Mouse (Mus musculus) adrenal gland, adult 8-10 months (tissue): ENCODE data around the gene Stat5a. TPM values are rescaled to one million over a fixed set of nuclear protein-coding genes. Genes with fewer than 3 reads are reported as not detected.

Source experiments
- DNase-seq: peaks from one replicate; pipeline ENCODE4 v3.0.0; 2022
- total RNA-seq, 4 experiments: library from RNA; stranded (reverse); gene quantifications; 2 replicates each; pipeline ENCODE4 v1.2.4; 2022

Stat5a gene
- total RNA-seq, 4 experiments from 2014 or later = 30.6 to 60.4 (median 41.2) TPM

DNA sequence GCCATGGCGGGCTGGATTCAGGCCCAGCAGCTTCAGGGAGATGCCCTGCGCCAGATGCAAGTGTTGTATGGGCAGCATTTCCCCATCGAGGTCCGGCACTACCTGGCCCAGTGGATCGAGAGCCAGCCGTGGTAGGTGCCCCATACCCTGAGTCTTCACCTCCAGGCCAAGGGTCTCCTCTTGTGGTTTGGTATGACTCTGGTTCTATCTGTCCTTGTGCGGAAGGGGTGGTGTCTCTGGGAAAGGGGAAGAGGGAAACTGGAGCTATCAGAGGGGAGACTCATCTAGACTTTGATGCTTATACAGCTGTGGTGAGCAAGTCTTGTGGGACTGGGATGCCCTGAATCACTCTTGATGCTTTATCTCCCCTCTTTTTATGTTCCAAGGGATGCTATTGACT lies 2.2 kb downstream of the Stat5a start:
- DNase-seq = no peak

DNA sequence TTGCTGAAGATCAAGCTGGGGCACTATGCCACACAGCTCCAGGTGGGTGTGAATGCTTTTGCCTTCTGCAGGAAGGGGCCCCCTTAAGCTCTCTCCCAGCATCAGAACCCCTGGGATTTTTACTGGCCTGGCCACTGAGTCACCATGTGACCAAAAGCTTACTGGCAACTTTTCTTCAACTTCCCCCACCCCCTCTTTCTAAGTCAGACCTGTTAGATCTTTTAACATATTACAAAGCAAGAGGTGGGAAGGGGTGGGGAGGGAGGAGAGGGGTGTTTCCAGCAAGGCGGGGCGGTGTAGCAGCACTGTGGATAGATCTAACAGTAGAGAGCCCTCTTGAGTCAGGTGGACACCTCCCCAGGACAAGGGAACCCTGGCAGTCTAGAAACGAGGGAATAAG lies 2.7 kb downstream of the Stat5a start:
- DNase-seq = no peak

DNA sequence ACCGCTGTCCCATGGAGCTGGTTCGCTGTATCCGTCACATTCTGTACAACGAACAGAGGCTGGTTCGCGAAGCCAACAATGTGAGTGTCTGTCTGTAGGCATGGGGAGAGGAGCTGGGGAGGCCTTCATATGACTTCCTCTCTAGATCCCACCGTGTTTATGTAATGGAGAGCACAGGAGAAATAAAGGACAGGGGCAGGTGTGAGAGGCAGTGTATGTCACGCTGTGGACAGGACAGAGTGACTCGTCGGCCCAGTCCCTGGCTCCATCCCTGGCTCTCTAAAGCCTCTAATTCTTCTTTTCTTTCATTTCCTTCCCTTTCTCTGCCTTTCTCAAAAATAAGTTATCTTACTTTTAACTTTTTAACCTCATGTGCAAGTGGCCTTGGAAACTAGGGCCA lies 4.0 kb downstream of the Stat5a start:
- no peak for DNase-seq

DNA sequence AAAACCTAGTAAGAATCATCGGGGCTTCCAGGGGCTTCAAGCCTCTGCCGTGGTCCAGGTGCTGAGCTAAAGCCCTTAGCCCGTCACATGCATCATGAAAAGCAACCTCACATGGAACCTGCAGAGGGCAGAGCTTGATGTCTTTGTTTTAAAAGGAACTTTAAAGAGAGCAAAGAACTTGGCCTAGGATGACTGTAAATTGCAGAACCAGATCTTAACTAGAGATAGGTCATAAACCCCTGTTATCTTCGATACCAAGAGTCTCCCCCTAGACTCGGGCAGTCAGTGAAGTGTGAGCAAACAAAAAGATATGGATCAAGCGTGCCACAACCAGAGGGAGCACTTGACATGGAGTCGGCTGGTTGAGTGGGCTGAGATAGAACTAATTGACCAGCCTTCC lies 6.5 kb downstream of the Stat5a start:
- DNase-seq = no peak

DNA sequence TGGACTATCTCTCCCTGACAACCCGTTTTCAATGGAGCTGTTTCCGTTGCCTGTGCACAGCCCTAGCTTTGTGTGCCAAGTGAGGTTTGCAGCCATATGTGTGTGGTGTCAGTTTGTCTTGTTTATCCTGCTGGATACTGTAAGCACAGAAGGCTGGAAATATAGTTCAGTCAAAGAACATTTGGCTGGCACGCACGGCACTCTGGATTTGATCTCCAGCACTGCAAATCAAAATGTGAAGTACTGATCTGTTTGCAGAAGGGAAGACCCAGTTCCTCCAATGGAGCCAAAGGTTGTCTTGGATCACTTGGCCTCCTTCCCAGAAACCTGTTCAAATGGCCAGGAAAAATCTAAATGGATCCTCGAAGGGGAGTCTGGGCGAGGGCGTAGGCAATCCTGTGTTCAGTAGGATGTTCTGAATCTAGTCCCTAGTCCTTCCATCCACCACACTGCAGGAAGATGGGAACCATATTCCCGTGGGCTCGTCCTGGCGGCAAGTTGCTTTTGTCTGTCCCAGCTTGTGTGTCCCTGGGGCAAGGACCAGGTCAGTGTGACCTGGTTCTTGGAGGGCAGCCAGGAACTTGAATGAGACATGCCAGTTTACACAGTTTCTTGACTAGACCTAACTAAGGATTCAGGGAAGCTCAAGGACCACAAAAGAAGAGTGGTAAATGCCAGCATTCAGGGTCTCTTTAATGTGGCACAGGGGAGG lies 11.3 kb downstream of the Stat5a start:
- peak; percentile 54 for DNase-seq

DNA sequence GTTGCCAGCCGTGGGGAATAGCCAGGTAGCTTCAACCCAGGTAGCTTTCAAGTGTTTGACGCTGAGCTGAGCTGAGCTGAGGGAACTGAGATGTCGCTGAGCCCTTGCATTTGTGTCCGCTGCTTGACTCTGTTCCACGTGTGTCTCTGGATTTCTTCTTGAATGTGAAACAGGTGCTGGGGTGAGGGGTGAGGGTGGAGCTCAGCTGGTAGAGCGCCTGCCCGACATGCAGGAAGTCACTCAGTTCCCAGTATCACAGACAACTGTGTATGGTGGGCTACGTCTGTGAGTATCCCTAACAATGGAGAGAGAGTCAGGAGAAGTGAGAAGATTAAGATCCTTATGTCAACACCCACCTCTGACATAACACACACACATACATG lies 11.8 kb downstream of the Stat5a start:
- DNase-seq = no peak

DNA sequence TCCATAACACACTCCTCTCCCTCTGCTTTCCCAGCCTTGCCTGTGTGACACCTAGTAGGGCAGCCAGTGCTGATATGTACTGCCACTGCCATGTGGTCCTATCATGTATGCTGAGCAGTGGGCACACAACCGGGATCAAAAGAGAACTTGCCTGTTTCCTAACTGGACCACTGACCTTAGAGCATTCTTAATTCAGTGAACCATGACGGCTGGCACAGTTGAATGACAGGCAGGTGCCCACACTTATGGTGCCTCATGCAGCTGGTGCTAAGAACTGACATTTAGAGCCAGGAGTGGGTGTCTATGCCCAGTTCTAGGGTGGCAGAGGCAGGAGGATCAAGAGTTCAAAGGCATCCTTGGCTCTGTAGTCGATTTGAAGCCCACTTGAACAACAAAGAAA lies 16.6 kb downstream of the Stat5a start:
- no peak for DNase-seq

DNA sequence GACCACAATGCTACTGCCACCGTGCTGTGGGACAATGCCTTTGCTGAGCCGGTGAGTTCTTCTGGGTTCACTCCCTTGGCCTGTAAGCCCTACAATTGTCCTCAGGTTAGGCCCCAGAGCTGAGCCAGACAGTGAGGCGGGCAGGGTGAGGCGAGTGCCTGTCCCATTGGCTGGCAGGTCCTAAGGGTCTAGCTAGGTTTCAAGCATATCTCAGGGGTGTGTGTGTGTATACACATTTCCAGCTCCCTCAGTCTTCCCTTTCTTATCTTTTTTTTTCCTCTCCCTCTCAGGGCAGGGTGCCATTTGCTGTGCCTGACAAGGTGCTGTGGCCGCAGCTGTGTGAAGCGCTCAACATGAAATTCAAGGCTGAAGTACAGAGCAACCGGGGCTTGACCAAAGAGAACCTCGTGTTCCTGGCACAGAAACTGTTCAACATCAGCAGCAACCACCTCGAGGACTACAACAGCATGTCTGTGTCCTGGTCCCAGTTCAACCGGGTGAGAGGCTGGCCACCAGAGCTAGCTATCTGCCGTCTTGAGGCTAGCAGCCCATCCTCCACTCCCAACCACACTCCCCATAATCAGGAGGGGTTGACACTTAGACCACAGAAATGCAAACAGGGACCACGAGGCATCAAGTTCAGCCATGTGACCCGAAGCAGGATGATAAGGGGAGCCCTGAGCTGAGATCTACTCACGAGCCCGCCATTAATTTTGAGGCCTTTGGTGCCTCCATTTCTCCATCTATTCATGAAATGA lies 20.3 kb downstream of the Stat5a start:
- no peak for DNase-seq

DNA sequence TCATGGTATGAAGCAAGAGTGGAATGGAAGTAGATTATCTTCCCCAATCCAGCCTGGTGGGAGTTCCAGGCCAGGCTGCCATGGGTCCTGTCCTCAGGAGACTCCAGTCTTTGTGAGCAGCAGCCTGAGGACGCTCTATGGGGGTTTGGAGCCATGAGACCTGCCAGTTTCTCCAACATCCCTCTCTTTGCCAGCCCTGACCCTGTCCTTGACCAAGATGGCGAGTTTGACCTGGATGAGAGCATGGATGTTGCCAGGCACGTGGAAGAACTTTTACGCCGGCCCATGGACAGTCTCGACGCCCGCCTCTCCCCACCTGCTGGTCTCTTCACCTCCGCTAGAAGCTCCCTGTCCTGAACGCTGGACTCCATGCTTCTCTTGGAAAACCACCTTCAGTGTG lies 24.5 kb downstream of the Stat5a start:
- DNase-seq = no peak

DNA sequence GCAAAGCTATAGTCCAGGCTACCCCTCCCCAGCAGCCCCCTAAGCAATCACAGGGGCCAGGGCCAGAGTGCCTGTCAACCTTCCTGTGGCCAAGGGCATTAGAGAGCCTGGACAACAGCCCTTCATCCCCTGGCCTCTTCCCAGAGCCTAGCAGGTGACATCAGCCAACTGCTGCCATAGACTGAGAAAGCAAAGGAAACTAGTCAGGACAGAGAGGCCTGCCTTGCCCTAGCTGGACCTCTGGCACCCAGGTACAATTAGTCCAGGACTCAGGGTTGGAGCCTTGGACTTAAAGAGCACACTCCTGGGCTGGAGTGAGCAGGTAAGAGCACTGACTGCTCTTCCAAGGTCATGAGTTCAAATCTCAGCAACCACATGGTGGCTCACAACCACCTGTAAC lies 26.3 kb downstream of the Stat5a start:
- DNase-seq = no peak

DNA sequence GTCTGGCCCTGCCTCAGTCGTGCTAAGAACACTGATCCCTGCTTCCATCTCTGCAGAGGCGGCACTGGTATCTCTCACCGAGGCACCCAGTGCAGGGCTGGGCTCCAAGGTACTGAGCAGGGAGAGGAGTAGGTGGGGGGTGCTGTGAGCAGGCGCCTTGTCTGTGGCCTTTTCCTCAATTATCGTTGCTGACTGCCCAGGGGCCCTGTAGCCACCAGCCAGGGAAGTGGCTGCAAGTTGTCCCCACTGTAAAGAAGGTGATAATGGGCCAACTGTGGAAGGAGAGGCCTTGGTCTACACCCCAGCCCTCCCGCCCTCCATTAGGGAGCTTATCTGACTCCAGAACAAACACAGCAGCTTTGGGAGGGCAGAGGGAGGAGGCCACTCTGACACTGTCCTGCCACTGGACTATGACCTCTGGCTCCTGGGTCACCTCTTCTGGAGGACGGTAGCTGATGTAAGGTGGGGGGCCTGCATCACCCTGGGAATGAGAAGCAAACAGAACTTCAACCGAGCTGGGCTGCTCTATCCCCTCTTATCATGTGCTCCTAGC lies 27.1 kb downstream of the Stat5a start:
- DNase-seq = no peak

DNA sequence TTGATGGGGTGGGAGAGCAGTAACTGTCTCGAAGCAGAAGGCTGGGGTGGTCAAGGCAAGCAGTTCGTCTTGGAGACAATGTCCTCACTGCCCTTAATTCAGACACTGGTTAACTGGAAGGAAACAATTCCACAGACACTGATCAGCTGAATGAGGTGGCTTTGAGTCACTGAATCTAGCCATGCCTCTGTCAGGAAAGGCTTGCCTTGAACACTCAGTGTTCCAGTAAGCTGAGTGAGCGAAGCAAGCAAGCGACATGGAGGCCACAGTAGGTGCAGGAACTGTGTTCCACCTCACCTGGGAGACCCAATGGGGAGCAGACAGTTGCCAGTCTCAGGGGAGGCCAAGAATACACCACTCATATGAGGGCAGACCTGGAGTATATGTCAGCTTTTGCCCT lies 28.1 kb downstream of the Stat5a start:
- DNase-seq = no peak

DNA sequence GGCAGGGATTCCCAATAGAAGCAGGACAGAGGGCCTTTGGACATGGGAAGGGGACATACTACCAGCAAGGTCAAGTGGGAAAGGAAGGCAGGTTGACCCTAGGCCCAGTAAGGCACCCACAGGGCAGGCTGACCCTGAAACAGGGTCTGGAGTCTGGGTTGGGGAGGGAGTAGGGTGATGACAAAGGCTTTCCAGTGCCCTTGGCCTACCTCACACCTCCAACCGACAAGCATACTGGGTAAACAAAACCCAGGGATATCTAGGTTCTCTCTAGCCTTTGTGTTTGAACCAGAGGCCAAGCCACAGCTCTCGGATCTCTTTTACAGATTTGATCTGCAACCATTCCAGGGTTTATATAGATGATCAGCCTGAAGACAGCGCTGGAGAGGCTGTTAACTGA lies 28.6 kb downstream of the Stat5a start:
- peak; percentile 69 for DNase-seq

DNA sequence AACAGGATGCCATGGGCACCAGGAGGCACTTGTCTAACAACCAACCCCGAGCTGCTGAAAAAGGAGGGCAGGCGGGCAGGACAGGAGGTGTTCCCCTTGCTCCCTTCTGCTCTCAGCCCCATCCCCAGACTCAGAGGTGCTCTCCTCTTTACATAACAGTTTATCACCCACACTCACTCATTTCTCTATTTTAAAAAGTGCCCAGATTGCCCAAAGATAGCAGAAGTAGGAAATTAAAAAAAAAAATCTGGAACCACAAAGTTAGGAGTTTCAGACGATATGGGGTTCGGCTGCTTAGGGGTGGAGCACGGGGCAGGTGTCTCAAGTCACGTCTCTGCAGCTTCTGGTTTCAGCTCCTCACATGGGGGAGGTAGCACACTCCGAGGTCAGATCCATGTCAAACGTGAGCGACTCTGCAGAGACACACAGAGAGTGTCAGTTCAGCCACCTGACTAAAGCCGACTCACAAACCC lies 29.2 kb downstream of the Stat5a start:
- no peak for DNase-seq

DNA sequence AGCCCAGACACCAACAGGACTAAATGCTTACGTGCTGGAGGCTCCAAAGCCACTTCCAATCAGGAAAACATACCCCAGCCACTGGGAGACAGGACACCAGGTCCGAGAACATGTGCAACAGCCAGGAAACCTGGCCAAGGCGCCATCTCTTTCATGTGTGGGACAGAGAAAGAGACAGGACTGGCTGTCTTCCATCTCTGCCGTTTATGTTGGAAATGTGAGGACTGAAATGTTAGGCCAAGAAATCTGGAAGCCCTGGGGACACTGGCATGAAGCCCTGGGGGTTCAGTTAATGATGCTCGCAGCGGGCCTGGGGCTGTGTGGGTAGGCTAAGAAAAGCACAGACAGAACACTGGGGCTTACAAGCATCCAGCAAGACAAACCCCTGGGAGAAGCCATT lies 31.3 kb downstream of the Stat5a start:
- no peak for DNase-seq

DNA sequence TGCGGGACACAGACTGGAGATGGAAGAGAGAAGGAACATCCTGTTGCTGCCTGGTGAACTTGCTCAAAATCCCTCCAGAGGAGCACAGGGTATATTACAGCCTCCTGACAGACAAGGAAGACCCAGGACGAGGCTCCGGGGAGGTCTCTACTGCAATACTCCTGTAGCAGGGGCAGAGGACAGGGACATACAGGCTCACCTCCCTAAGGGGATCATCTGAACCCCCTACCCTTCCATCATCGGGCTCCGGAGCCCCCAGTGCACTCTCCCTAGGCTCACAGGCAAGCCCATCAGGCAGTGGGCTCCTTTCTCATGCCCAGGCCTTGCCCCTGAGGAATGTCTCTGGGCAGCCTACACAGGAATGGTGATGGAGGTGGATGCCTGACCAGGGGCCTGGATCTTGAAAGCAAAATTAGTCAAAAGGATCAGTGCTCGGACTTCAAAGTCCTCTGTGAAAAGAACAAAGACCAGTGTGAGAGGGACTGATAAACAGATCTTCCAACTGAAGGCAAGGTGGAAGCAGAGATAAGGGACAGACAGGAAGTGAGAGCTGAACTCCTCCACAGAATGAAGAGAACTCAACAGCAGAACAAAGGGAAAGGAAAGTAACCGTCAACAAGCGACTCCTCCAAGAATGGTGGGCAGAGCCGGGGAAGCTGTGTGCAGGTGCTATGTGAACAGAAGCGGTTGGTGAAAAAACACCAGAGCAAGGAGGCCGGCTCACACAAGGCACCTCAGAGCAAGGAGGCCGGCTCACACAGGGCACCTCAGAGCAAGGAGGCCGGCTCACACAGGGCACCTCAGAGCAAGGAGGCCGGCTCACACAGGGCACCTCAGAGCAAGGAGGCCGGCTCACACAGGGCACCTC lies 32.3 kb downstream of the Stat5a start:
- no peak for DNase-seq

DNA sequence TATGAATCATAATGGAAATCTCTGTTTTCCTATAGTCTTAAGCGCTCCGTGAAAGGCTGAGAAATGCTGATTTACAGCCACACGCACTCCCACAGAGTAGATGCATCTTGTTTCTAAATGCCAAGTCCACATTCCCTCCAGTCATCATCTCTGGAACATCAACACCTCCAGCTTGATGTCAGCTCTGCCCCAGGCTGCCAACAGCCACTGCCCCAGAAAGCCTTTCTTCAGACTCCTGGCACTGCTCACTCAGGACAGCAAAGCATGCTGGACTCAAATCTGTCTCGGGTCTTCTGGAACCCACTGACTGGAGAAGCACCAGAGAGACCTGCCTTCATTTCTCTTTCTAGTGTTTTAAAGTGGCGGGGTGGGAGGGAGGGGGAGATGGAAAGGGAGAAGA lies 33.3 kb downstream of the Stat5a start:
- DNase-seq = no peak

DNA sequence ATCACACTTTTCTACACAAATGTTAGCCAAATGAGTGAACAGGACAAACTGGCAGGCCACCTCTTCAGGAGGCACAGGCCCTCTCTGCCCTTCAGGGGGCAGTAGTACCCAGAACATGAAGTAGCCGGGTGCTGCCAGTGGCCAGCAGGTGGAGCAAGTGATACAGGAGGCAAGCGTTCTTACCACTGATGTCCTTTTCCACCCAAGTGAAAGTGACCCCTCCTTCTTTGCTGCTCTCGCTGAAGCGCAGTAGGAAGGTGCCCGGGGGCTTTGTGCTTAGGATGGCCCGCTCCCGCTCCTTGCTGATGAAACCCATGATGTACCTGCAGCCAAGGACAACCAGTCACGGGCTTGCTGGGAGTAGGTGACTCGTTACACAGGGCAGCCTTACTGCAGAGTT lies 34.3 kb downstream of the Stat5a start:
- DNase-seq = peak; percentile 86

DNA sequence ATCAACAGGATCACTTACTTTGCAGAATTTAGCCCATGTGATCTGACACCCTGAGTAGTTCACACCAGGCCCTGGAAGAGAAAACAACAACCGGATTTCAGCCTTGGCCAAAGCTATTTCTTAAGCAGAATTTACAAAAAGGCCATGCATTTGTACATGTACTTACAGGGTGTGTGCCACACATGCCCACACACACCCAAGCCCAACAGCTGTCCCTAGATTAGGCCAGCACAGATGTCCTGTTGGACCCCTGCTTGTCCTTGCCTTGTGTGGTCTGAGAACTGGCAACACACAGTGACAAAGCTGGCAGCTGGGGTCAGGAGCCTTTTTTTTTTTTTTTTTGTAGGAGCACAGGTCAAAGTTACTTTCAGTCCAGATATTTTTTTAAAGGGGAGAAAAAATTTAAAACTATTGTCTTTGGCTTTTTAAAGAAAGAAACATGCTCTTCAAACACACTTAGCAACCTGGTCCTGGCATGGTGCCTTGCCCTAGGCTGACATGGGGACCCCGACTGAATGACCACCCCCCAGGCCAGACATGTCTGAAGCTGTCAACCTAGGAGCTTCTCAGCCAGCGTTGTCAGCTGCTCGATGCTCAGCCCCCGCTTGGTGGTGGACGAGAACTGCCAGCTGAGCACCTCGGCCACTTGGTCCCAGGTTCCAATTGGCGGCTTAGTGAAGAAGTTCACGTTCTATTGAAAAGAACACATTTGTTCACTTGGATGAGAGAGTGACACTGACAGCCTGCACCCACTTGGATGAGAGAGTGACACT lies 35.2 kb downstream of the Stat5a start:
- DNase-seq = no peak

DNA sequence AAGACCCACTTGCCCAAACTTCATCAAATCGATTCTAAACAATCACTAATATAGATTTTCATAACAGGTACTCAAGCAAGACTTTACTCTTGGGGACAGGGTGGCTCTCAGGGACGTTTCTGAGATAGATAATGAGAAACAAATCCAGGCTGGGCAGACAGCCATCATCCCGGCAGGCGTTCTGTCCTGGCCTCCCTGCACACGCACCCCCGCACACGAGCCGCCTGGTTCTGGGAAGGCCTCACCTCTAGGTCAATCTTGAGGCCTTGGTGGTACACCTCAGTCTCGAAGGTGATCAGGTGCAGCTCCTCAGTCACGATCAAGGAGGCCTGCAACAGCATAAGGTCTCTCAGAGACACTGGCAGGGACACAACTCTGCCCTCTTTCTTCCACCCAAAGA lies 36.9 kb downstream of the Stat5a start:
- no peak for DNase-seq

DNA sequence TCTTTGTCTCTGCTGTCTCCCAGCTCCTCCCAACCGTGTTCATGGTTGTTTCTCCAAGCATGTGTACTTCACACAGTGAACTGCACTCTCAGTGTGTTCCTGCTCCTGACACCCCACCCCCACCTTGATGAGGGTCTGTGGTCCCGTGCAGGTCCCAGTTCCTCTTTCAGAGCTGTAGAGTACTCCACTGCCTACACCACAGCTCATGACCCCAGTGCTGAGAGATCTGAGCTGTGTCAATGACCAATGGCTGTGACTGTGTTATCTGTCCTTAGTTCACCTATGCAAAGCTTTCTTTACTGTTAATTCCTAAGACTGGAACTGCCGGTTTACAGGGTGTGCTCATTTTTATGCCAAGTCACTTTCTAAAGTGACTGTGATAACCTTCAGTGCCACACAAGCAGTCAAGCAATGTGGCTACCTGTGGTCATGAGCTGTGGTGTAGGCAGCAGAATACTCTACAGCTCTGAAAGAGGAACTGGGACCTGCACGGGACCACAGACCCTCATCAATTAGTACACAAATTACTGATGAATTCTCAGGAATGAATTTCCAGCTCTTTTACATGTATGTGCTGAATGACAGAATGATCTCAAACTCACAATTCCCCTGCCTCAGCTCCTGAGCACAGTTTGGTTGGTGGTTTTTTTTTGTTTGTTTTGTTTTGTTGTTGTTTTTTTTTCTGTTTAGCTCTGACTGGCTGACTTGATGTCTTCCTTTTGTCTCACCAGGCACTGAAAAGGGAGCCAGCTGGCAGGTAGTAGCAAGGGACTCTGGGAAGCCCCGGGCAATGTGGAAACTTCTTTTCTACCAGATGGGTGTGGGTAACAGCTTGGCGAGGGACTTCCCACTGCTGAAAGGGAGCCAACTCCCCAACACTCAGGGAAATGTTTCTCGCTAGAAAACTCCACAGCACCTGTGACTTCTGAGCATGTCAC lies 38.4 kb downstream of the Stat5a start:
- DNase-seq = no peak
